Mouse (Mus musculus): Measurements from ENCODE around the gene Mrps11. TPM values are rescaled to one million over a fixed set of nuclear protein-coding genes. Genes with fewer than 3 reads are reported as not detected.

Gene Mrps11
- 95.6 TPM for polyA plus RNA-seq (2012; fragmentation: generic; extraction: Trizol)
- long read RNA-seq, experiment 1, transcript Mrps11-201 (6 exons, 1,056 nt) = major isoform, 41 of 60 reads
- long read RNA-seq, experiment 1, transcript Mrps11-205 (6 exons, 825 nt) = minor isoform, 10 of 60 reads
- long read RNA-seq, experiment 1, partial matches to known transcripts = 6 of 60 reads
- long read RNA-seq, experiment 1, other reads (novel, unspliced or antisense) = 3 of 60 reads
- long read RNA-seq, experiment 2, transcript Mrps11-201 (6 exons, 1,056 nt) = major isoform, 7 of 16 reads
- long read RNA-seq, experiment 2, transcript Mrps11-205 (6 exons, 825 nt) = minor isoform, 6 of 16 reads
- long read RNA-seq, experiment 2, partial matches to known transcripts = 0 of 16 reads
- long read RNA-seq, experiment 2, other reads (novel, unspliced or antisense) = 2 of 16 reads

GRCm38 (mm10) chr7:78782639-78783581 lies at the start of gene Mrps11, which contains the start of gene Mrpl46:
Gene Mrps11 (plus strand): TSS chr7:78783119.
Gene Mrpl46 (minus strand): TSS chr7:78783531.
- Histone ChIP-seq H3K79me2 (ENCODE audit: control insufficient read depth, insufficient read depth) (peaks cover 40% of the 10 kb centered on the region), H3K4me3 (ENCODE audit: insufficient read depth, poor library complexity, severe bottlenecking) (peak within 1 kb of the TSS; percentile 82), H3K36me3 (ENCODE audit: control insufficient read depth, insufficient read depth) (peaks cover 27% of the 10 kb centered on the region), H3K79me3 (ENCODE audit: low read depth) (peaks cover 7% of the 10 kb centered on the region), H3ac (ENCODE audit: control insufficient read depth, insufficient read length, low read depth) (peak within 1 kb of the TSS; percentile 93), H3K27me3 (ENCODE audit: control insufficient read depth, insufficient read depth, insufficient read length) (no peaks in the 10 kb centered on the region)
- TF ChIP-seq CEBPB (IDR thresholded peaks at IDR 0.05; ENCODE audit: low read depth) (no peak), MAX (IDR thresholded peaks at IDR 0.05) (no peak), USF1 (IDR thresholded peaks at IDR 0.05; ENCODE audit: low read depth) (no peak), FOSL1 (IDR thresholded peaks at IDR 0.05; ENCODE audit: insufficient read depth, low read length, poor library complexity, severe bottlenecking) (no peak), MYOD1 (IDR thresholded peaks at IDR 0.05; ENCODE audit: control insufficient read depth, insufficient read length, low read depth) (no peak), CTCF (IDR thresholded peaks at IDR 0.05; ENCODE audit: control insufficient read depth, insufficient read depth, insufficient read length) (no peak), MYOG (IDR thresholded peaks at IDR 0.05; ENCODE audit: control insufficient read depth, extremely low read depth, insufficient read length) (no peak)

DNA sequence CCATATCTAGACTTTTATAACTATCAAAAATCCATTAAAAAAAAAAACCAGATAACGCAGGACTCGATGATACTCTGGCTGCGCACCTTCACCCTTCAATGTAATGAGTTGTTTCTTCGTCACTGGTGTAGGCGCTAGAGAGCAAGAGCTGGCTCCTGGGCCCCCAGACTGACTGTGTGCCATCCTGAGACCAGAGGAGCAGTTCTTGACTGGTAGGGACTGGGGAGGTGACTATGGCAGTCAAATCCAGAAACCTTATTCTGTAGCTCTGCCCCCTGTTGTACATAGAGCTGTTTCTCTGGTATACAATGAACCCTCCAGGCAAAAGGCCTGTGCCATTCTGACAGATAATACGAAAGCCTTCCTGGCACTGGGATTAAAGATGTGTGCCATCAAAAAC lies 45.7 kb upstream of the Mrps11 start:
- no peaks in the 10 kb centered on the region for H3K79me2 ChIP-seq (ENCODE audit: control insufficient read depth, insufficient read depth)
- no peaks in the 10 kb centered on the region for H3K36me3 ChIP-seq (ENCODE audit: control insufficient read depth, insufficient read depth)
- H3ac ChIP-seq (ENCODE audit: control insufficient read depth, insufficient read length, low read depth) = no peak overlapping the region
- H3K4me3 ChIP-seq (ENCODE audit: insufficient read depth, poor library complexity, severe bottlenecking) = no peak overlapping the region
- H3K79me3 ChIP-seq (ENCODE audit: low read depth) = no peaks in the 10 kb centered on the region
- H3K27me3 ChIP-seq (ENCODE audit: control insufficient read depth, insufficient read depth, insufficient read length) = peaks cover 5% of the 10 kb centered on the region
- no peak for TF ChIP-seq USF1 (IDR thresholded peaks at IDR 0.05; ENCODE audit: low read depth)
- TF ChIP-seq FOSL1 (IDR thresholded peaks at IDR 0.05; ENCODE audit: insufficient read depth, low read length, poor library complexity, severe bottlenecking) = no peak
- no peak for TF ChIP-seq CTCF (IDR thresholded peaks at IDR 0.05; ENCODE audit: control insufficient read depth, insufficient read depth, insufficient read length)

- H3K36me3 ChIP-seq (ENCODE audit: control insufficient read depth, insufficient read depth) = no peaks in the 10 kb centered on the region
- H3K4me3 ChIP-seq (ENCODE audit: insufficient read depth, poor library complexity, severe bottlenecking) = no peak within 1 kb of the TSS
- H3K27me3 ChIP-seq (ENCODE audit: control insufficient read depth, insufficient read depth, insufficient read length) = peaks cover 10% of the 10 kb centered on the region
- H3K79me2 ChIP-seq (ENCODE audit: control insufficient read depth, insufficient read depth) = no peaks in the 10 kb centered on the region
- TF ChIP-seq FOSL1 (IDR thresholded peaks at IDR 0.05; ENCODE audit: insufficient read depth, low read length, poor library complexity, severe bottlenecking) = no peak
- TF ChIP-seq CTCF (IDR thresholded peaks at IDR 0.05; ENCODE audit: control insufficient read depth, insufficient read depth, insufficient read length) = no peak
- TF ChIP-seq MYOD1 (IDR thresholded peaks at IDR 0.05; ENCODE audit: control insufficient read depth, insufficient read length, low read depth) = no peak
- TF ChIP-seq MYOG (IDR thresholded peaks at IDR 0.05; ENCODE audit: control insufficient read depth, extremely low read depth, insufficient read length) = no peak
- TF ChIP-seq CEBPB (IDR thresholded peaks at IDR 0.05; ENCODE audit: low read depth) = no peak
- TF ChIP-seq USF1 (IDR thresholded peaks at IDR 0.05; ENCODE audit: low read depth) = no peak
- TF ChIP-seq MAX (IDR thresholded peaks at IDR 0.05) = no peak
- no peak within 1 kb of the TSS for H3ac ChIP-seq (ENCODE audit: control insufficient read depth, insufficient read length, low read depth)
- H3K79me3 ChIP-seq (ENCODE audit: low read depth) = no peaks in the 10 kb centered on the region
These were observed 45.2 kb upstream of the Mrps11 start, which contains the start of gene Ntrk3 for GRCm38 (mm10) chr7:78737614-78738210. Gene Ntrk3 (minus strand): TSS chr7:78738012.

DNA sequence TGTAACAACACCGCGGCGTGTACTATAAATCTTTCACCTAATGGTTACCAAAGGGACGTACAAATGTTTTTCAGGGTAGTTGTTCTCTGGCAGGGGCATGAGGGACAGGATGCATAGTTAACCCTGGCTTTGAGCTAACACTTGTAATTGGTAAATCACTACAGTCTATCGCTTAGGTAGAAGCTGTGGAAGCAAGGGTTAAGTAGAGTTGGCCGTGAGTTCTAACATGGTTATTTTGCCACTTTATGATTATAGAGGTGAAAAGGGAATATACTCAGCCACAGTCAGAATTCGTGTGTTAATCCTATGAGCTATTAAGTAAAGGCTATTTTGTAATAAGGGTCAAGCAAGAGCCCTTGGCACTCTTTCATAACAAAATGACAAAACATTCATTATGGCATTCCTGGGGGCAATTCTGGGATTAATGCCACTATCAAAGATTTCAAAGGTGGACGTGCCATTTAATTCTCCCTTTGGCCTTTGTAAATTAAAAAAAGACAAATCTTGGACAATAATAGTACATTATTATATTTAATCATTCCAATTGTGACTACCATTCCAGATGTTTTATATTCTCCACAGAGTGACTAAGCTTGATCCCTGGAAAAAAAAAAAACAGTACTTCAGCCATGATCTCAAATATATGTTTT lies 43.4 kb upstream of the Mrps11 start:
- H3K79me2 ChIP-seq (ENCODE audit: control insufficient read depth, insufficient read depth) = no peaks in the 10 kb centered on the region
- H3K27me3 ChIP-seq (ENCODE audit: control insufficient read depth, insufficient read depth, insufficient read length) = peaks cover 10% of the 10 kb centered on the region
- TF ChIP-seq MYOG (IDR thresholded peaks at IDR 0.05; ENCODE audit: control insufficient read depth, extremely low read depth, insufficient read length) = no peak
- no peak for TF ChIP-seq MYOD1 (IDR thresholded peaks at IDR 0.05; ENCODE audit: control insufficient read depth, insufficient read length, low read depth)
- TF ChIP-seq CEBPB (IDR thresholded peaks at IDR 0.05; ENCODE audit: low read depth) = no peak
- no peak for TF ChIP-seq CTCF (IDR thresholded peaks at IDR 0.05; ENCODE audit: control insufficient read depth, insufficient read depth, insufficient read length)
- TF ChIP-seq MAX (IDR thresholded peaks at IDR 0.05) = no peak
- no peak for TF ChIP-seq USF1 (IDR thresholded peaks at IDR 0.05; ENCODE audit: low read depth)
- no peak for TF ChIP-seq FOSL1 (IDR thresholded peaks at IDR 0.05; ENCODE audit: insufficient read depth, low read length, poor library complexity, severe bottlenecking)
- H3ac ChIP-seq (ENCODE audit: control insufficient read depth, insufficient read length, low read depth) = no peak overlapping the region
- no peaks in the 10 kb centered on the region for H3K79me3 ChIP-seq (ENCODE audit: low read depth)
- H3K4me3 ChIP-seq (ENCODE audit: insufficient read depth, poor library complexity, severe bottlenecking) = no peak overlapping the region
- H3K36me3 ChIP-seq (ENCODE audit: control insufficient read depth, insufficient read depth) = no peaks in the 10 kb centered on the region
